Mouse (Mus musculus) cerebellum, adult 2 months (tissue): Measurements from ENCODE around the gene Fbxo11. TPM values are rescaled to one million over a fixed set of nuclear protein-coding genes. Genes with fewer than 3 reads are reported as not detected.
"Not testable (repeated sequence)": the region's sequence is repeated elsewhere in the genome, so short reads cannot be mapped to it uniquely, and the experiment has no call there.

ENCODE experiments used
- DNase-seq, 2 experiments: peaks; one replicate each; pipeline ENCODE4 v3.0.0; 2021
- H3K27ac ChIP-seq: fragments of 200-500 bp; 2 replicates; pipeline ENCODE4 v1.5.1; 2012; ENCODE audit warnings: low read length, control low read depth, inconsistent platforms; ENCODE audit not compliant: insufficient read depth
- H3K27me3 ChIP-seq: fragments of 200-500 bp; 2 replicates; pipeline ENCODE4 v1.6.1; 2012; ENCODE audit warnings: inconsistent platforms, mild to moderate bottlenecking, low read length, moderate library complexity; ENCODE audit not compliant: control insufficient read depth, insufficient read depth
- H3K4me1 ChIP-seq: fragments of 200-500 bp; 2 replicates; pipeline ENCODE4 v1.6.1; 2011; ENCODE audit warnings: low read length; ENCODE audit not compliant: control insufficient read depth, insufficient read depth
- H3K4me3 ChIP-seq: fragments of 200-500 bp; replicated peaks from 2 replicates; pipeline ENCODE3; 2011; ENCODE audit warnings: mild to moderate bottlenecking, low read depth, low read length, control low read depth; ENCODE audit not compliant: insufficient read depth
- CTCF ChIP-seq: fragments of 200-500 bp; IDR thresholded peaks from 2 replicates; pipeline ENCODE4 v1.5.1; 2011; ENCODE audit warnings: low read depth, mild to moderate bottlenecking, control low read depth, low read length, moderate library complexity, borderline replicate concordance; ENCODE audit not compliant: insufficient read depth
- POLR2A ChIP-seq: fragments of 200-500 bp; IDR thresholded peaks from 2 replicates; pipeline ENCODE4 v1.6.1; 2011; ENCODE audit warnings: low read length, control low read depth, borderline replicate concordance; ENCODE audit not compliant: insufficient read depth
- WGBS: fragments of 180-500 bp; shearing (Covaris S2); methylation state at CpG from one replicate; pipeline ENCODE4 v1.1.7; 2018; 5-methylcytosine and 5-hydroxymethylcytosine counted together
- polyA plus RNA-seq: library from polyadenylated mRNA; depleted of rRNA; stranded (reverse); fragments of >200 nt; gene quantifications from 2 replicates; pipeline ENCODE4 v1.2.3, GENCODE M21; 2012; rRNA removed

Gene Fbxo11
- polyA plus RNA-seq, 1 experiment: 73.1 TPM

GRCm38 (mm10) chr17:87958283-87958682 is 106.8 kb downstream of the Fbxo11 start:
- H3K4me1 ChIP-seq: no peaks in the 10 kb centered on the region
- no peaks in the 10 kb centered on the region for H3K27me3 ChIP-seq
- 61% methylated on average over 8 of the region's 8 CpGs for WGBS
- DNase-seq: no peak
- H3K4me3 ChIP-seq: no peak overlapping the region
- H3K27ac ChIP-seq: no peak overlapping the region
- peak; percentile 25; the same call in 1 of the 2 replicates for TF ChIP-seq CTCF
- no peak for TF ChIP-seq POLR2A

GRCm38 (mm10) chr17:87957096-87957840 is 107.8 kb downstream of the Fbxo11 start:
- Histone ChIP-seq H3K27me3 (no peaks in the 10 kb centered on the region), H3K4me1 (no peaks in the 10 kb centered on the region), H3K27ac (no peak overlapping the region), H3K4me3 (no peak overlapping the region)
- no peak for DNase-seq
- no peak for TF ChIP-seq CTCF
- TF ChIP-seq POLR2A: no peak
- WGBS: 76% methylated on average over 12 of the region's 12 CpGs

- H3K27ac ChIP-seq, DNase-seq, H3K4me1 ChIP-seq, H3K4me3 ChIP-seq, H3K27me3 ChIP-seq: not testable (repeated sequence)
- WGBS: 91% methylated on average over 13 of the region's 13 CpGs
These were observed 110.4 kb downstream of the Fbxo11 start for GRCm38 (mm10) chr17:87954618-87955124.

DNA sequence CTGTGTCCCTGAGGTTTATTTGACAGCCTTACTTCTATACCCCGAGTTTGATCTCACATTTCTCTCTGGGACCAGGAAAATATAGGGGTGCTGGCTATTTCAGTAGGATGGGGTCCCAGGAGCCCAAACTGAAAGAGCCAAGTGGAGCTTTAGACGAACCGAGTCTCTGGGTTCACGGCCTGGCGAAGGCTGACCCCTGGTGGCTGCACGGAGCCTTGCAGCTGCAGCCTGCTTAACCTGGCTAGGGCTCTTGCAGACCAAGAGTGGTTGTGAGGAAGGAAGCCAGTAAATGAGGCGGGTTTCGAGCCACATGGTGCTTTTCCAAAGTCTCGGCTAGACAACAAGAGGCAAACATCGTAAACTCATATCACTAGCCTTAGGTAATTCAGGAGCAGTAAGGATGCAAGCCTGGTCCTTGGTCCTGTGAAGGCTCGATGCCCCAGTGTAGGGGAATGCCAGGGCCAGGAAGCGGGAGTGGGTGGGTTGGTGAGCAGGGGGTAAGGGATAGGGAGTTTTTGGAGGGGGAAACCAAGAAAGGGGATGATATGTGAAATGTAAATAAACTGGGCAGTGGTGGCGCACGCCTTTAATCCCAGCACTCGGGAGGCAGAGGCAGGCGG is 116.0 kb downstream of the Fbxo11 start:
- Histone ChIP-seq H3K27ac (no peak overlapping the region), H3K27me3 (no peaks in the 10 kb centered on the region), H3K4me1 (no peaks in the 10 kb centered on the region), H3K4me3 (no peak overlapping the region)
- 39% methylated on average over 16 of the region's 16 CpGs for WGBS
- TF ChIP-seq POLR2A (no peak), CTCF (peak; percentile 99)
- peak; percentile 79 to 90 for DNase-seq

Other genes starting within 250 kb of the Fbxo11 start
- not detected in 2 replicates for gene Rpl36-ps4, start 144.3 kb downstream of the Fbxo11 start, polyA plus RNA-seq
- 11.5 and 11.9 TPM in 2 replicates for gene Msh6, start 90.2 kb downstream of the Fbxo11 start, polyA plus RNA-seq